Mouse (Mus musculus) heart, adult 2 months (tissue): ENCODE data around the gene Hes7.

Experiments
- CTCF ChIP-seq: fragments of 200-600 bp; IDR thresholded peaks from 2 replicates; pipeline ENCODE4 v1.8.1; 2022; ENCODE audit warnings: antibody characterized with exemption, mild to moderate bottlenecking, moderate library complexity
- POLR2A ChIP-seq: fragments of 200-500 bp; IDR thresholded peaks from 2 replicates; pipeline ENCODE4 v1.6.1; 2011; ENCODE audit warnings: mild to moderate bottlenecking, low read depth, low read length, control low read depth; ENCODE audit not compliant: insufficient read depth

- no peak for TF ChIP-seq CTCF
- peak; percentile 83 for TF ChIP-seq POLR2A
These were observed 21.5 kb upstream of the Hes7 start for GRCm38 (mm10) chr11:69098762-69099091.
